Mouse (Mus musculus): ENCODE data around the gene Gm4305. TPM values are rescaled to one million over a fixed set of nuclear protein-coding genes. Genes with fewer than 3 reads are reported as not detected.
"Not testable (repeated sequence)": the region's sequence is repeated elsewhere in the genome, so short reads cannot be mapped to it uniquely, and the experiment has no call there.

Gene Gm4305
- polyA plus RNA-seq (2015; fragmentation: Nextera tagmentation; extraction: Ambion mirVana), result not detected in 2 replicates

GRCm38 (mm10) chr10:100350793-100351192 is at the start of gene Gm4305:
Gene Gm4305 (plus strand): TSS chr10:100351093.
- WGBS, result no CpG with 5 or more reads among the region's 3 CpGs
- not testable (repeated sequence) for H3K4me2 ChIP-seq; H3K4me1 ChIP-seq; H3K9ac ChIP-seq; H3K27me3 ChIP-seq; H3K27ac ChIP-seq; ATAC-seq; H3K4me3 ChIP-seq; H3K9me3 ChIP-seq (replicated peaks); H3K36me3 ChIP-seq (ENCODE audit: poor library complexity, severe bottlenecking)

GRCm38 (mm10) chr10:100335376-100335775 is 15.5 kb upstream of the Gm4305 start, which contains the start of gene Gm4301:
Gene Gm4301 (plus strand): TSS chr10:100335676.
- not testable (repeated sequence) for H3K4me2 ChIP-seq; ATAC-seq; H3K9ac ChIP-seq; H3K4me1 ChIP-seq; H3K27me3 ChIP-seq; H3K36me3 ChIP-seq (ENCODE audit: poor library complexity, severe bottlenecking); H3K9me3 ChIP-seq (replicated peaks); H3K4me3 ChIP-seq; H3K27ac ChIP-seq
- no CpG with 5 or more reads among the region's 2 CpGs for WGBS

DNA sequence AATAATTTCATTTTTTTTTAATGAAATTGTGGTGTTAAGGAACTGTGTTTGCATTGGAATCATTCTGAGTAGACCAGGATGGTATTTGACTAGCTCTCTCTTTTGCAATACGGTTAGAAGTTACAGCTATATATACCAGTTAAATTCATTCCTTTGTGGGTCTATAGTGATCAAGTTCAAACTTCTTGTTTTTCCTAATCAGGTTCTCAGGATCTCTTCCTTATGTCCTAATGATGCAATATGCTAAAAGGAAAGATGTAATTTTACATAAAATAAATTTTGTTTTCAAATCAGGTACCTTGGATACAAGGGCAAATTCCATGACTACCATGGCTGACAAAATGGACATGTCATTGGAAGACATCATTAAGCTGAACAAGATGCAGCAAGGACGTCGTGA is 10.4 kb upstream of the Gm4305 start, which contains the start of gene Gm4302:
Gene Gm4302, plus strand, starts transcription at position 301 of the 400 bp plus-strand sequence.
- H3K4me1 ChIP-seq; H3K4me3 ChIP-seq; ATAC-seq; H3K36me3 ChIP-seq (ENCODE audit: poor library complexity, severe bottlenecking); H3K27me3 ChIP-seq; H3K27ac ChIP-seq; H3K9me3 ChIP-seq (replicated peaks); H3K9ac ChIP-seq; H3K4me2 ChIP-seq: not testable (repeated sequence)
- WGBS, result no CpG with 5 or more reads among the region's 3 CpGs

DNA sequence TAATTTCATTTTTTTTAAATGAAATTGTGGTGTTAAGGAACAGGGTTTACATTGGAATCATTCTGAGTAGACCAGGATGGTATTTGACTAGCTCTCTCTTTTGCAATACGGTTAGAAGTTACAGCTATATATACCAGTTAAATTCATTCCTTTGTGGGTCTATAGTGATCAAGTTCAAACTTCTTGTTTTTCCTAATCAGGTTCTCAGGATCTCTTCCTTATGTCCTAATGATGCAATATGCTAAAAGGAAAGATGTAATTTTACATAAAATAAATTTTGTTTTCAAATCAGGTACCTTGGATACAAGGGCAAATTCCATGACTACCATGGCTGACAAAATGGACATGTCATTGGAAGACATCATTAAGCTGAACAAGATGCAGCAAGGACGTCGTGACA is 5.2 kb upstream of the Gm4305 start, which contains the start of gene Gm4303:
Gene Gm4303, plus strand, starts transcription at position 301 of the 400 bp plus-strand sequence.
- ATAC-seq; H3K9ac ChIP-seq; H3K4me1 ChIP-seq; H3K9me3 ChIP-seq (replicated peaks); H3K27ac ChIP-seq; H3K4me2 ChIP-seq; H3K27me3 ChIP-seq; H3K4me3 ChIP-seq; H3K36me3 ChIP-seq (ENCODE audit: poor library complexity, severe bottlenecking): not testable (repeated sequence)
- no CpG with 5 or more reads among the region's 3 CpGs for WGBS

GRCm38 (mm10) chr10:100356841-100357240 is 5.9 kb downstream of the Gm4305 start:
- H3K4me1 ChIP-seq; H3K36me3 ChIP-seq (ENCODE audit: poor library complexity, severe bottlenecking); ATAC-seq; H3K9ac ChIP-seq; H3K9me3 ChIP-seq (replicated peaks); H3K4me3 ChIP-seq; H3K27ac ChIP-seq; H3K4me2 ChIP-seq; H3K27me3 ChIP-seq: not testable (repeated sequence)
- WGBS, result 93% methylated on average over 2 of the region's 2 CpGs

GRCm38 (mm10) chr10:100361038-100361437 is 10.1 kb downstream of the Gm4305 start, which contains the start of gene Gm4307:
Gene Gm4307 (plus strand): TSS chr10:100361338.
- not testable (repeated sequence) for H3K9me3 ChIP-seq (replicated peaks); H3K4me3 ChIP-seq; ATAC-seq; H3K27me3 ChIP-seq; H3K27ac ChIP-seq; H3K4me1 ChIP-seq; H3K4me2 ChIP-seq; H3K9ac ChIP-seq; H3K36me3 ChIP-seq (ENCODE audit: poor library complexity, severe bottlenecking)
- no CpG with 5 or more reads among the region's 3 CpGs for WGBS

DNA sequence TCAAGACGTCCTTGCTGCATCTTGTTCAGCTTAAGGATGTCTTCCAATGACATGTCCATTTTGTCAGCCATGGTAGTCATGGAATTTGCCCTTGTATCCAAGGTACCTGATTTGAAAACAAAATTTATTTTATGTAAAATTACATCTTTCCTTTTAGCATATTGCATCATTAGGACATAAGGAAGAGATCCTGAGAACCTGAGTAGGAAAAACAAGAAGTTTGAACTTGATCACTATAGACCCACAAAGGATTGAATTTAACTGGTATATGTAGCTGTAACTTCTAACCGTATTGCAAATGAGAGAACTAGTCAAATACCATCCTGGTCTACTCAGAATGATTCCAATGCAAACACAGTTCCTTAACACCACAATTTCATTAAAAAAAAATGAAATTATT is 31.6 kb downstream of the Gm4305 start, which contains the start of gene Gm4312:
Gene Gm4312, minus strand, starts transcription at position 101 of the 400 bp plus-strand sequence.
- not testable (repeated sequence) for H3K9me3 ChIP-seq (replicated peaks); H3K36me3 ChIP-seq (ENCODE audit: poor library complexity, severe bottlenecking); H3K27ac ChIP-seq; H3K9ac ChIP-seq; H3K4me1 ChIP-seq; H3K27me3 ChIP-seq; H3K4me2 ChIP-seq; H3K4me3 ChIP-seq; ATAC-seq
- WGBS, result no CpG with 5 or more reads among the region's 2 CpGs

Other genes with a start within 250 kb of the Gm4305 start
- gene Gm4301, start 15.4 kb upstream of the Gm4305 start, polyA plus RNA-seq (2015; fragmentation: Nextera tagmentation; extraction: Ambion mirVana), result not detected in 2 replicates
- not detected in 2 replicates for gene Gm4302, start 10.3 kb upstream of the Gm4305 start, polyA plus RNA-seq (2015; fragmentation: Nextera tagmentation; extraction: Ambion mirVana)
- gene Gm4303, start 5.1 kb upstream of the Gm4305 start, polyA plus RNA-seq (2015; fragmentation: Nextera tagmentation; extraction: Ambion mirVana), result not detected in 2 replicates
- gene Gm4307, start 10.2 kb downstream of the Gm4305 start, polyA plus RNA-seq (2015; fragmentation: Nextera tagmentation; extraction: Ambion mirVana), result not detected in 2 replicates
- gene Gm4312, start 31.5 kb downstream of the Gm4305 start, polyA plus RNA-seq (2015; fragmentation: Nextera tagmentation; extraction: Ambion mirVana), result not detected in 2 replicates
- 11.6 and 13.2 TPM in 2 replicates for gene Tmtc3, start 136.3 kb downstream of the Gm4305 start, polyA plus RNA-seq (2015; fragmentation: Nextera tagmentation; extraction: Ambion mirVana)
- gene Cep290, start 136.5 kb downstream of the Gm4305 start, polyA plus RNA-seq (2015; fragmentation: Nextera tagmentation; extraction: Ambion mirVana), result 7.9 and 8.3 TPM in 2 replicates
- gene 4930430F08Rik, start 239.3 kb downstream of the Gm4305 start, polyA plus RNA-seq (2015; fragmentation: Nextera tagmentation; extraction: Ambion mirVana), result 10.2 and 13.4 TPM in 2 replicates
- not detected in 2 replicates for gene 1700017N19Rik, start 239.4 kb downstream of the Gm4305 start, polyA plus RNA-seq (2015; fragmentation: Nextera tagmentation; extraction: Ambion mirVana)